In the genomic region with DNA sequence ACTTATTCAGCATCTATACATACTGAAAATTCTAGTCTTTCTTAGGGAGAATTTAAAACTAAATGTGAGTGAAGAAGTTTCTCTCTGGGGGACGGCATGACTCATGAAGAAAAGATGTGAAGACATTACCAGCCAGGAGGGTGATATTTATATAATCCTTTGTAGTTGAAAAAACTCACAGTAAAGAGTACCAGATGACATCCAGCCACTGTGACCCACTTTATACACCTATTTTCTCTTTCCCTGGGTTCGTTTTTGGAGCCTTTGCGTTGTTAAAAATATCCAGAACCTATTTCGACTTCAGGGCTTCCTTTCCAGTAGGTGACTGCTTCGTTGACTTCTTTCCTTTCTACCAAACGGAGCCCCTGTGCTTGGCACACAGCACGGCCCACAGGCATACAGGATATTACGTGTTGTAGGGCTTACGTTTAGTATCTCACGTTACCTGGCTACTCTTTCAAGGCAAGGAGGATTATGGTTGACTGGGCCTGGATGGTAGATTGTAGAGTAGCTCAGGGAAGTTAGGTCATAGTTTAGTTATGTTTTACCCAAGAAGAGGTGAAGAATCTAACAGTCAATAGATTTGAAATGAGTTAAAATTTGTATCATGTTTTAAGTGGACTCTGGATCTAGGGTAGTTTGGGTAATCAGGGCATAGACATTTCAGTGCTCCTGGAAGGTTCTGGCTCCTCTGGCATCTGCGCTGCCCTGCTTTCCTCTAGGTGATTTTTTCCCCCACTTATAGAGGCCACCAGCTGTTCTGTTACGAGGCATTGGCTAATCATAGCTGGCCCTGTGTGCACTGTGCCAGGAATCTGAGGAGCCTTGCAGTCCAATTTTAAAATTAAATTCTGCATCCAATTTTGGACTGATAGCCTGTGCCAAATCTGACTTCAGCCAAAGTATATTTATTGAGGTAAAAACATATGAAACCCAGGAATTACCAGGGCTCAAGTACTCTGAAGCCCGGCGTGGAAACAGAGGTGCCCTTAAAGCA, we compare ENCODE assay signal across 14 mouse cellular contexts. TPM values are rescaled to one million over a fixed set of nuclear protein-coding genes. Genes with fewer than 3 reads are reported as not detected.
DNase-seq lines count a peak whose midpoint lies in the region; TF ChIP-seq lines count a peak whose summit lies in the region.
"Had no signal": no experiment of that assay in that cellular context is flagged by ENCODE, and none has a peak within 500 bp of the region (broad histone marks: within the 10 kb centered on the region; RNA-seq: fewer than 3 reads in every experiment).

No protein-coding gene starts in this region.

- 0 out of 2 replicates have a peak, but pooled peaks cover 1% of the 10 kb centered on the region for H3K4me1 ChIP-seq in heart, embryonic 10.5 days
- peaks cover 9% of the 10 kb centered on the region for H3K4me1 ChIP-seq in cortical plate, adult 2 months (ENCODE audit: control insufficient read depth, insufficient read depth, low read length)

- H3K36me3 ChIP-seq in heart, embryonic 10.5 days: no peaks in the 10 kb centered on the region
- H3K36me3 ChIP-seq: forebrain, embryonic 10.5 days; heart, embryonic 13.5 days; midbrain, embryonic 15.5 days had no signal

- H3K27ac ChIP-seq in heart, embryonic 10.5 days: no peak overlapping the region
- peak overlapping the region; percentile 84; the same call in 1 of the 2 replicates for H3K27ac ChIP-seq in cortical plate, adult 2 months (ENCODE audit: insufficient read depth, low read length)
- H3K27ac ChIP-seq: forebrain, embryonic 10.5 days; heart, embryonic 13.5 days; midbrain, embryonic 15.5 days had no signal

- TF ChIP-seq CTCF in cortical plate, adult 2 months (IDR thresholded peaks at IDR 0.05; ENCODE audit: extremely low read depth, insufficient read depth, low read length): no peak

- H3K4me3 ChIP-seq in heart, embryonic 10.5 days: no peak overlapping the region
- no peak overlapping the region for H3K4me3 ChIP-seq in cortical plate, adult 2 months (ENCODE audit: insufficient read depth, low read length)
- H3K4me3 ChIP-seq: forebrain, embryonic 10.5 days; heart, embryonic 13.5 days; midbrain, embryonic 15.5 days had no signal

- WGBS in heart, embryonic 10.5 days: 79% methylated on average over 14 of the region's 14 CpGs

- no peaks in the 10 kb centered on the region for H3K9me3 ChIP-seq in heart, embryonic 10.5 days
- H3K9me3 ChIP-seq: forebrain, embryonic 10.5 days; heart, embryonic 13.5 days; midbrain, embryonic 15.5 days had no signal

- H3K27me3 ChIP-seq in heart, embryonic 10.5 days (ENCODE audit: insufficient read depth, poor library complexity, severe bottlenecking): no peaks in the 10 kb centered on the region; the same call in 1 of the 2 replicates
- H3K27me3 ChIP-seq: midbrain, embryonic 15.5 days had no signal

- DNase-seq in adrenal gland, postnatal 14 days: peak; percentile 28
- no peak for DNase-seq in adrenal gland, adult 18-20 months (ENCODE audit: low spot score in 2 of 2)
- peak; percentile 24 for DNase-seq in heart, embryonic 10.5 days (ENCODE audit: low spot score)
- DNase-seq in heart, adult 8-10 months (ENCODE audit: low spot score): no peak
- peak; percentile 65 for DNase-seq in NIH3T3 (ENCODE audit: low read depth)
- no peak for DNase-seq in embryo, embryonic 10 days (ENCODE audit: low spot score)
- DNase-seq in ovary, adult 18-20 months (ENCODE audit: low spot score): no peak
- DNase-seq: kidney, postnatal 4 days; lung, postnatal 14 days had no signal

- TF ChIP-seq POLR2A in cortical plate, adult 2 months (IDR thresholded peaks at IDR 0.05; ENCODE audit: extremely low read depth, insufficient read depth, low read length): no peak

RNA-seq across cellular contexts. Expression of gene Rnf182, which starts 27.4 kb away (rescaled TPM):
- 1.2 and 1.3 TPM in 2 replicates for total RNA-seq in adrenal gland, postnatal 14 days (2021)
- under 1 TPM; 0.54 to 0.56 TPM for total RNA-seq in adrenal gland, adult 18-20 months (2021)
- polyA plus RNA-seq in heart, embryonic 10.5 days (2016; fragmentation: Nextera tagmentation; extraction: Ambion mirVana): 1.4 and 1.5 TPM in 2 replicates
- under 1 TPM in 2 of 4 experiments, not detected in 2; 0.09 to 0.16 TPM for total RNA-seq in heart, adult 8-10 months (2022)
- 7.3 and 9.1 TPM in 2 replicates for polyA plus RNA-seq in cortical plate, adult 2 months (2012; rRNA removed)
- polyA plus RNA-seq: inflammation-experienced regulatory T-cells, adult 6 months had no signal

RNA-seq across cellular contexts. Expression of gene Mcur1, which starts 28.2 kb away (rescaled TPM):
- 65.5 and 66.1 TPM in 2 replicates for total RNA-seq in adrenal gland, postnatal 14 days (2021)
- 10 to 100 TPM; 38.5 to 61.5 TPM for total RNA-seq in adrenal gland, adult 18-20 months (2021)
- 13.6 and 15.2 TPM in 2 replicates for polyA plus RNA-seq in heart, embryonic 10.5 days (2016; fragmentation: Nextera tagmentation; extraction: Ambion mirVana)
- total RNA-seq in heart, adult 8-10 months (2022): 10 to 100 TPM; 43.2 to 51.2 (median 48.7) TPM
- polyA plus RNA-seq in cortical plate, adult 2 months (2012; rRNA removed): 24.5 and 26.1 TPM in 2 replicates

Comparison
In these comparisons a context has a peak if more than half of its experiments do, and no peak if none do; other contexts are left out.
1. DNase-seq: peak in adrenal gland, postnatal 14 days (single experiment), heart, embryonic 10.5 days (single experiment) and NIH3T3 (single experiment); none in adrenal gland, adult 18-20 months (0 of 2), heart, adult 8-10 months (single experiment), embryo, embryonic 10 days (single experiment) and ovary, adult 18-20 months (single experiment).